Mouse (Mus musculus): ENCODE results near the gene Daxx. TPM values are rescaled to one million over a fixed set of nuclear protein-coding genes. Genes with fewer than 3 reads are reported as not detected.
"Not testable (repeated sequence)": the region's sequence is repeated elsewhere in the genome, so short reads cannot be mapped to it uniquely, and the experiment has no call there.

Daxx gene
- polyA plus RNA-seq, 1 experiment from 2014 or later: 33.4 TPM

DNA sequence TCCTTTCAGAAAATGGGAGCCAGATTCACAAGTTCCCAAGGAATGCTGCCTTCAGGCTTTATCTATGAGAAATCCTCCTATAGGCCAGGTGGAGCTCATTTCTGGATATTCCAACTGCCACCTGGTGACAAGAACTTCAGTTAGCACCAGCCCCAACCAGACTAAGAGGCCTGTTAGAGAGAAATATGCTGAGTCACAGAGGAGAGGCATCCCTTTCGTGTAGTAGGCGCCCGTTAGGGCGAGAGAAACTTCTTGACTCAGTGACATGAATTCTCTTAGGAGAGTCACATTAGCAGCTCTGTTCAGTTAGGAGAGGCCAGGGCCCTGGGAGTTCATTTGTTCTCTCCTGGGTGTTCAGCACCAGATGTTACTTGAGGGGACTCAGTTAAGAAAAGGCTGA is 9.6 kb upstream of the Daxx start:
- no peak for DNase-seq (ENCODE audit: low spot score)
- no peak overlapping the region for H3K4me3 ChIP-seq (replicated peaks; ENCODE audit: low read depth, low read length)
- H3K4me2 ChIP-seq (ENCODE audit: low read length): no peak overlapping the region
- no peak overlapping the region for H3K27ac ChIP-seq
- no peaks in the 10 kb centered on the region for H3K9me3 ChIP-seq (replicated peaks; ENCODE audit: low read length)
- H3K4me1 ChIP-seq (replicated peaks; ENCODE audit: insufficient read depth, low read length): no peaks in the 10 kb centered on the region
- WGBS: 79% methylated on average over 4 of the region's 4 CpGs
- no peak overlapping the region for H3K9ac ChIP-seq (ENCODE audit: low read depth, low read length)
- no peaks in the 10 kb centered on the region for H3K36me3 ChIP-seq (ENCODE audit: insufficient read depth, low read length)
- H3K27me3 ChIP-seq (ENCODE audit: insufficient read depth, low read length): no peaks in the 10 kb centered on the region
- no peak for TF ChIP-seq CTCF (IDR thresholded peaks at IDR 0.05; ENCODE audit: low read depth)
- ATAC-seq (replicated peaks; ENCODE audit: low FRiP score, low read depth): no peak

DNA sequence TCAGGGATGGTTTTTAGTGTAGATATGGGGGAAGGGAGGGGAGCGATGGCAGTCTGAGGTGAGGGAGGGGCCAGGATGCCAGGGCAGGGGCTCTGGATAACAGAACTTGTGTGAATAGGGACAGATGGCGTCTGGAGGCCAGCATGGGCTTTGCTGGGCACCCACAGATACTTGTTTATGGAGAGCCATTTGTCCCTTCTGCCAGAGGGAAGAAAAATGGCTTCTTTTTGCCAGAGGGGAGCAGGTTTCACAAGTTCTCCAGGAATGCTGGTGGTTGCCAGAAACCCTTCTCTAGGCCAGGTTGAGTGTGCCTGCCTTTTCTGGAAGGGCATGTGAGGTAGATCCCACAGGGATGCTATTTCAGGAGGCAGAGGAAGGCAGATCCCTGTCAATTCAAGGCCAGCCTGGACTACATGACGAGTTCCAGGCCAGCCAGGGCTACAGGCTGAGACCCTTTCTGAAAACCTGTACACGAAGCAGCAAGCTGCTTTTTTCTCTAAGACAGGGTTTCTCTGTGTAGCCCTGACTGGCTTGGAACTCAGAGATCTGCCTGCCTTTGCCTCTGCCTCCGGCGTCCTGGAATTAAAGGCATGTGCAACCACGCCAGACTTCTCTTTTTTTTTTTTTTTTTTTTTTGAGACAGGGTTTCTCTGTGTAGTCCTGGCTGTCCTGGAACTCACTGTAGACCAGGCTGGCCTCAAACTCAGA is 8.8 kb upstream of the Daxx start:
- no peak overlapping the region for H3K9ac ChIP-seq (ENCODE audit: low read depth, low read length)
- H3K4me1 ChIP-seq (replicated peaks; ENCODE audit: insufficient read depth, low read length): no peaks in the 10 kb centered on the region
- no peaks in the 10 kb centered on the region for H3K9me3 ChIP-seq (replicated peaks; ENCODE audit: low read length)
- no peaks in the 10 kb centered on the region for H3K27me3 ChIP-seq (ENCODE audit: insufficient read depth, low read length)
- H3K4me2 ChIP-seq (ENCODE audit: low read length): no peak overlapping the region
- no peak overlapping the region for H3K27ac ChIP-seq
- ATAC-seq (replicated peaks; ENCODE audit: low FRiP score, low read depth) (no peak), DNase-seq (ENCODE audit: low spot score) (no peak)
- H3K4me3 ChIP-seq (replicated peaks; ENCODE audit: low read depth, low read length): no peak overlapping the region
- no peaks in the 10 kb centered on the region for H3K36me3 ChIP-seq (ENCODE audit: insufficient read depth, low read length)
- 63% methylated on average over 7 of the region's 7 CpGs for WGBS
- TF ChIP-seq CTCF (IDR thresholded peaks at IDR 0.05; ENCODE audit: low read depth): no peak

GRCm38 (mm10) chr17:33900989-33901314 is 8.3 kb upstream of the Daxx start:
- no peak for TF ChIP-seq CTCF (IDR thresholded peaks at IDR 0.05; ENCODE audit: low read depth)
- ATAC-seq (replicated peaks; ENCODE audit: low FRiP score, low read depth): no peak
- no peaks in the 10 kb centered on the region for H3K4me1 ChIP-seq (replicated peaks; ENCODE audit: insufficient read depth, low read length)
- DNase-seq (ENCODE audit: low spot score): no peak
- H3K4me2 ChIP-seq (ENCODE audit: low read length): no peak overlapping the region
- H3K27me3 ChIP-seq (ENCODE audit: insufficient read depth, low read length): no peaks in the 10 kb centered on the region
- H3K4me3 ChIP-seq (replicated peaks; ENCODE audit: low read depth, low read length): no peak overlapping the region
- H3K9me3 ChIP-seq (replicated peaks; ENCODE audit: low read length): no peaks in the 10 kb centered on the region
- H3K9ac ChIP-seq (ENCODE audit: low read depth, low read length): no peak overlapping the region
- WGBS: 85% methylated on average over 4 of the region's 4 CpGs
- no peaks in the 10 kb centered on the region for H3K36me3 ChIP-seq (ENCODE audit: insufficient read depth, low read length)
- H3K27ac ChIP-seq: no peak overlapping the region

DNA sequence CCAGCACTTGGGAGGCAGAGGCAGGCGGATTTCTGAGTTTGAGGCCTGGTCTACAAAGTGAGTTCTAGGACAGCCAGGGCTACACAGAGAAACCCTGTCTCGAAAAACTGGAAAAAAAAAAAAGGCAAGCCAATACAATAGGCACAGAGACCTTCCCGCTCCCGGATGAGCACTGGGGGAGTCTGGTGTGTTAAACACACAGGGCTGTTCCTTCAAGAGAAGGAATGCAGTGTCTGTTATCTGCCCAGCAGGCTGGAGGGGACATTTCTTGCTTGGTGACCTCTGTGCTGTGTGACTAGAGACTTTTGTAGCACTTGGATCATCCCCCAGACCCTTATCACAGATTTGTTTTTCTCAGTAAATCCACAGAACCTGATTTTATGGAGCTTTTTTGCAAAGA is 7.6 kb upstream of the Daxx start:
- 67% methylated on average over 4 of the region's 4 CpGs for WGBS
- H3K27me3 ChIP-seq (ENCODE audit: insufficient read depth, low read length): no peaks in the 10 kb centered on the region
- DNase-seq (ENCODE audit: low spot score) (no peak), ATAC-seq (replicated peaks; ENCODE audit: low FRiP score, low read depth) (no peak)
- H3K4me3 ChIP-seq (replicated peaks; ENCODE audit: low read depth, low read length): no peak overlapping the region
- H3K4me2 ChIP-seq (ENCODE audit: low read length): no peak overlapping the region
- TF ChIP-seq CTCF (IDR thresholded peaks at IDR 0.05; ENCODE audit: low read depth): no peak
- no peaks in the 10 kb centered on the region for H3K36me3 ChIP-seq (ENCODE audit: insufficient read depth, low read length)
- no peak overlapping the region for H3K27ac ChIP-seq
- no peaks in the 10 kb centered on the region for H3K4me1 ChIP-seq (replicated peaks; ENCODE audit: insufficient read depth, low read length)
- H3K9ac ChIP-seq (ENCODE audit: low read depth, low read length): no peak overlapping the region
- H3K9me3 ChIP-seq (replicated peaks; ENCODE audit: low read length): no peaks in the 10 kb centered on the region

DNA sequence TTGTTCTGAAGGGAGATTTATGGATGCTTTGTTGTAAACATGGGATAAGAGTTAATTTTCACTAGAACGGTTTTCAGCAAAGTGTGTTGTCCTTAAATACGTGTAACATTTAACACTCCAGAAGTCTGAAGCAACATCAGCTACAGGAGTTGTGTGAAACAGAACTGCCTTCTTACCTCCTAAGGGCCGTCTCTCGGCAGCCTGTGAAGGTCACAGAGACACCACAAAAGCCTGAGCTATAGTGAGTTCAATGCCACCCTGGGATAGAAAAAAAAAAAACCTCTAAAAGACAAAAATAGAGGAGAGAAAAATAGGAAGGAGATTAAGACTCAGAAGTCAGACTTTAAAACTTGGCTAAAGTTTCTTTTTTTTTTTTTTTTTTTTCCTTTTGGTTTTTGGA is 7.1 kb upstream of the Daxx start:
- H3K36me3 ChIP-seq (ENCODE audit: insufficient read depth, low read length): no peaks in the 10 kb centered on the region
- no peak overlapping the region for H3K27ac ChIP-seq
- H3K9ac ChIP-seq (ENCODE audit: low read depth, low read length): no peak overlapping the region
- 20% methylated on average over 4 of the region's 4 CpGs for WGBS
- H3K27me3 ChIP-seq (ENCODE audit: insufficient read depth, low read length): no peaks in the 10 kb centered on the region
- no peaks in the 10 kb centered on the region for H3K4me1 ChIP-seq (replicated peaks; ENCODE audit: insufficient read depth, low read length)
- H3K4me2 ChIP-seq (ENCODE audit: low read length): no peak overlapping the region
- DNase-seq (ENCODE audit: low spot score) (no peak), ATAC-seq (replicated peaks; ENCODE audit: low FRiP score, low read depth) (no peak)
- no peak for TF ChIP-seq CTCF (IDR thresholded peaks at IDR 0.05; ENCODE audit: low read depth)
- H3K9me3 ChIP-seq (replicated peaks; ENCODE audit: low read length): no peaks in the 10 kb centered on the region
- no peak overlapping the region for H3K4me3 ChIP-seq (replicated peaks; ENCODE audit: low read depth, low read length)

DNA sequence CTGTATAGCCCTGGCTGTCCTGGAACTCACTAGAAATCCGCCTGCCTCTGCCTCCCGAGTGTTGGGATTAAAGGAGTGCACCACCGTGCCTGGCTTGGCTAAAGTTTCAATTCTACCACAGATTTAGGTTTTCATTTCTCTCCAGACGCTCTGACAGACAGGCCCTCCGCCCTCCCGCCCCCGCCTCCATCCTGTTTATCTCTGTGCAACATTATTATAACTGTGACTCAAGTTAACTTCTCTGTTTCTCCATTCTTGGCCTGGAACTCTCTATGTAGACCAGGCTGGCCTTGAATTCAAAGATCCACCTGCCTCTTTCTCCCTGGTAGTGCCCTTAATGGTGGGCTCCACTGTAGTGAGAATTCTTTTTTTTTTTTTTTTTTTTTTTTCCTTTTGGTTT is 6.7 kb upstream of the Daxx start:
- Histone ChIP-seq H3K27ac (no peak overlapping the region), H3K27me3 (ENCODE audit: insufficient read depth, low read length) (no peaks in the 10 kb centered on the region), H3K4me3 (replicated peaks; ENCODE audit: low read depth, low read length) (no peak overlapping the region), H3K4me1 (replicated peaks; ENCODE audit: insufficient read depth, low read length) (no peaks in the 10 kb centered on the region), H3K4me2 (ENCODE audit: low read length) (no peak overlapping the region), H3K36me3 (ENCODE audit: insufficient read depth, low read length) (no peaks in the 10 kb centered on the region), H3K9me3 (replicated peaks; ENCODE audit: low read length) (no peaks in the 10 kb centered on the region), H3K9ac (ENCODE audit: low read depth, low read length) (no peak overlapping the region)
- ATAC-seq (replicated peaks; ENCODE audit: low FRiP score, low read depth) (no peak), DNase-seq (ENCODE audit: low spot score) (no peak)
- no peak for TF ChIP-seq CTCF (IDR thresholded peaks at IDR 0.05; ENCODE audit: low read depth)
- WGBS: 74% methylated on average over 7 of the region's 7 CpGs

DNA sequence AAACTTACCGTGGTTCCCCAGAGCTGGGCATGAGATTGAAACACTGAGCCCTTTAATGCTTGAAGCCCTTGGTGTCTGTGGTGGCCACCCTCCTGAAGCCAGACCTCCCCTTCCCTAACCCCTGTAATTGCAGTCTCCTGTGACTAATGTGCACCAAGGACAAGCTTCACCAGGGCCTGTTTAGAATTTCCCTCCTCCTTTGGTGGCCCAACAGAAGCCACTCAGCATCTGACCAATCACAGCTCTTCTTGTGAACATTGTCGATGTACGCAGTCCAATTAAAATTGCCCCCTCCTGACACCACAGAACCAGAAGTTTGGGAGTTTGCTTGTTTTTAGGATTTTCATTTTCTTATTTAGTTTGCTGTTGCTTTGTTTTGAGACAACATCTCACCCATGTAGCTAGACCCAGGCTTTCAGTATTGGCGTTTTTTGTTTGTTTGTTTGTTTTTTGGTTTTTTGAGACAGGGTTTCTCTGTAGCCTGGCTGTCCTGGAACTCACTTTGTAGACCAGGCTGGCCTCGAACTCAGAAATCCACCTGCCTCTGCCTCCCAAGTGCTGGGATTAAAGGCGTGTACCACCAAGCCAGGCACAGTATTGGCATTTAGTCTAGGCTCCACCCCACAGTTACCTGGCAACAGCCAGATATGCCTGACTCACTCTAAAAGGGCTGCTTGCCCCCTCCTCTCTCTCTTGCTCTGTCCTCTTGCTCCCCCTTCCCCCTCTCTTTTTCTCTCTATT is 5.1 kb upstream of the Daxx start:
- not testable (repeated sequence) for ATAC-seq (replicated peaks; ENCODE audit: low FRiP score, low read depth); H3K4me1 ChIP-seq (replicated peaks; ENCODE audit: insufficient read depth, low read length); H3K36me3 ChIP-seq (ENCODE audit: insufficient read depth, low read length); H3K4me2 ChIP-seq (ENCODE audit: low read length); H3K9me3 ChIP-seq (replicated peaks; ENCODE audit: low read length); H3K4me3 ChIP-seq (replicated peaks; ENCODE audit: low read depth, low read length); H3K27me3 ChIP-seq (ENCODE audit: insufficient read depth, low read length); H3K9ac ChIP-seq (ENCODE audit: low read depth, low read length); H3K27ac ChIP-seq; DNase-seq (ENCODE audit: low spot score)
- 63% methylated on average over 6 of the region's 6 CpGs for WGBS

DNA sequence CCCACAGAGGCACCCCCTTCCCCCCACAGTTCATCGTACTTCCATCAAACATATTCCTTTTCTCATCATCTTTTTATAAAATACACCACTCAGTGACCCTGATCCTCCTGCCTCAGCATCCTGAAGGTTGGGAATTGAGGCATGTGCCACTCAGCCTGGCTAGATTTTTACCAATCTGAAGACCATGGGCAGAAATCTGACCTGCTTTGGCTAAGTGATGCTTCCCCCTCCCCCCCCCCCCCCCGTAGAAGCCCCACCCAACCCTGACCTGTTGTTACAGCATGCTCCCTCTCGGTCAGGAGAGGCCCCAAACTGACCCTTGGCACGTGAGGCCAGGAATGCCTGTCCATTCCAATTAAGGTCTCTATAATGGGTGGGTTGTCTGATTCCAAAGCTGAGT is 4.4 kb upstream of the Daxx start, which contains the start of gene Platr17:
Gene Platr17 (plus strand): TSS at position 301 of the 400 bp plus-strand sequence.
- not testable (repeated sequence) for H3K4me3 ChIP-seq (replicated peaks; ENCODE audit: low read depth, low read length); H3K4me1 ChIP-seq (replicated peaks; ENCODE audit: insufficient read depth, low read length); H3K9ac ChIP-seq (ENCODE audit: low read depth, low read length); H3K9me3 ChIP-seq (replicated peaks; ENCODE audit: low read length); H3K27me3 ChIP-seq (ENCODE audit: insufficient read depth, low read length); H3K4me2 ChIP-seq (ENCODE audit: low read length); ATAC-seq (replicated peaks; ENCODE audit: low FRiP score, low read depth); H3K27ac ChIP-seq; H3K36me3 ChIP-seq (ENCODE audit: insufficient read depth, low read length); DNase-seq (ENCODE audit: low spot score)
- 41% methylated on average over 3 of the region's 4 CpGs for WGBS

All from kidney, postnatal 0 days (tissue).